Mouse (Mus musculus) cerebellum, adult 9-10 months (tissue): ENCODE data around the gene Best2.

ENCODE experiments used
- DNase-seq: peaks from one replicate; pipeline ENCODE4 v3.0.0; 2022

The Best2 gene

GRCm38 (mm10) chr8:85014431-85014830, at the start of gene Best2:
Gene Best2 (minus strand): TSS chr8:85014531.
- DNase-seq = no peak

GRCm38 (mm10) chr8:85062603-85063002, 48.3 kb upstream of the Best2 start:
- DNase-seq = no peak

- peak; percentile 92 for DNase-seq
Measured at GRCm38 (mm10) chr8:85059879-85060616, 45.7 kb upstream of the Best2 start, which contains the start of gene Fbxw9. Gene Fbxw9 (plus strand): TSS chr8:85060055.

DNA sequence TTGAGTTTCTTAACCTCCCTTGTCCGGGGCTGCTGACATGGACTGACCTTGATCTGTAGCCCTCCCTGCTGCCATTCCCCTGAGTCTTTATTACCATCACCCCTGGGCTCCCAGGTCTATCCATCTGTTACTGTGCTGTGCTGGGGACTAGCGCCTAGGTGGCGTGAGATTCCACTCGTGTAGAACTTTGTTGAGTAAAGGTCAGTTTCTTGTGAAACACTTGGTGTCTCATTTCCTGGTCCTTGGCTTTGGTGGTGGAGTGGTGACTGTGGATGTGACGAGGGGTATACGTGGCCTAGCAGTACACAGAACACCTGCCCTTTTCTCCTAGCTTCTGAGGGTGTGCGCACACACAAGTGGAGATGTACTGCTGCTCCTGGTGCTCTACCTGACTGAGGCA, 43.0 kb upstream of the Best2 start:
- DNase-seq = no peak

DNA sequence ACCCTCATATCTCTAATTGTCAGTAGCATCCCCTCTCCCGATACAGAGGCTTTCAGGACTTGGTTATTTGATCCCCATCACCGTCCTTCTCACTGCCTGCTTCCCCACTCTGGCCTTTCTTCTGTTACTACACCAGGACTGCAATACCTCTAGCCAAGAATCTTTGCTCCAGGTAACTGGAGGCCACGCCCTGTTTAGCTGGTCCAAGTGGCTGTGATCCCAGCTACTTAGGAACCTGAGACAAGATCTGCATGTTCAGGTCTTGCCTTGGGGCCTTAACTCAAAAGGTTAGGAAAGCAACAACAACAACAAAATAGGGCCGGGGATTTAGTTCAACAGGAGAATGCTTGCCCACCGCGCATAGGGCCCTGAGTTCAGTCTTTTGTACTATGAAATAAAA, 29.3 kb upstream of the Best2 start:
- DNase-seq = no peak

DNA sequence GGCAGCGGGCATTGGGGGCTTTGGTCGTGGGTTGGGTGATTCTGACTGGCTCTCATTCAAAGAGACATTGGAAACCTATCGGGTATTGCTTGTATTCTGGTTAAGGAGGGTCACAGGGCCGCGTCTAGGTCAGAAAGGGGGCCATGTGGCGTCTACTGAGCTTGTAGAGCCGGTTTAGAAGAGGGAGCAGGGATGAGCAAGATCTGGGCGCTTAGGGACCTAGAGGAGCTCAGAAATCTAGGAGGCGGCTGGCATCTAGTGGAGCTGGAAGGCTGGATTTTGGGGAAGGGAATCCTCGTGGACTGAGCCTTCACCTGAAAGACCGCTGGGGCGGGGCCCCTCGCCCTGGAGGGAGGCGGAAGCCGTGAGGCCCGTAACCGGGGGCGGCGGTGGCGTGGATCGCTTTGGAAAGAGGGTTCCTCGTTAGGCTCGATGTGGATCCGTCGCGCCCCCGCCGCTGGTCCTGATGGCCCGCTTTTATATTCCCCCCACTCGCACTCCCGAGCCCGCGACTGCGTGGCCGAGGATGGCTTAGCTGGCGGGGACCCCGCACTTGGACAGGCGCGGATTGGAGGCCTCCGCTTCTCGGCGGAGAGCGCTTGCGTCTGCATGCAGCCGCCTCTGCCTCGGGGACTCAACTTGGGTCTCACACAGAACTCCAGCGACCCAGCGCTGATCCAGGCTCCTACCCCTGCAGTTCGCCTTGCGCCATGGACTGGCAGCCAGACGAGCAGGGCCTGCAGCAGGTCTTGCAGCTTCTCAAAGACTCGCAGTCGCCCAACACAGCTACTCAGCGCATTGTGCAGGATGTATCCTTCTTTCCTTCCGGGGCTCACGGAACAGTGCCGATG, 23.6 kb upstream of the Best2 start:
- DNase-seq = peak; percentile 62

GRCm38 (mm10) chr8:85037366-85037680, 23.0 kb upstream of the Best2 start:
- DNase-seq = no peak

GRCm38 (mm10) chr8:85036718-85037365, 22.5 kb upstream of the Best2 start, which contains the start of gene Tnpo2:
Gene Tnpo2 (plus strand): TSS chr8:85036915.
- DNase-seq = peak; percentile 95

GRCm38 (mm10) chr8:85036381-85036717, 22.0 kb upstream of the Best2 start:
- no peak for DNase-seq

- peak; percentile 59 for DNase-seq
Measured at GRCm38 (mm10) chr8:85035728-85036310, 21.5 kb upstream of the Best2 start.

- DNase-seq = peak; percentile 61
Measured at GRCm38 (mm10) chr8:85035165-85035727, 20.9 kb upstream of the Best2 start.

DNA sequence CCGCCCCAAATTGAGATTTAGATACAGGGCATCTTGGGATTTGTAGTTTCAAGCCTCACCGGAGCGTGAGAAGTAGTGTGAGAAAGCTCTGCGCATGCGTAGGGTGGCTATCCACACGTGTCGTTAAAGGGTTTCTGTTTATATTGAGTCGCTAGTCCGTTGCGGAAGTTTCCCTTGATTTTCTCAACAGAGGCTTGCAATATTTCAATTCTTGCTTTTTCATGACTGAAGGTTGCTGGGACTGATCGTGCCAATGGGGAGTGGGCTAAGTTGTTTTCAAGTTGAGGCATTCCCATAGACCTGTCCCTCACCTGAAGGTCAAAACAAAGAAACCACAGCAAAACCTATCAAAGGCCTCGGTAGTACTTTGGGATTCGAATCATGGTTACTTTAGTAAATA, 20.4 kb upstream of the Best2 start:
- DNase-seq = peak; percentile 76

- DNase-seq = peak; percentile 57
Measured at GRCm38 (mm10) chr8:85033867-85034266, 19.5 kb upstream of the Best2 start.

- no peak for DNase-seq
Measured at GRCm38 (mm10) chr8:85032622-85033311, 18.4 kb upstream of the Best2 start.

- peak; percentile 40 for DNase-seq
Measured at GRCm38 (mm10) chr8:85029271-85029670, 14.9 kb upstream of the Best2 start.

- no peak for DNase-seq
Measured at GRCm38 (mm10) chr8:85027922-85028321, 13.6 kb upstream of the Best2 start.

- DNase-seq = peak; percentile 42
Measured at GRCm38 (mm10) chr8:85027516-85027855, 13.2 kb upstream of the Best2 start.

DNA sequence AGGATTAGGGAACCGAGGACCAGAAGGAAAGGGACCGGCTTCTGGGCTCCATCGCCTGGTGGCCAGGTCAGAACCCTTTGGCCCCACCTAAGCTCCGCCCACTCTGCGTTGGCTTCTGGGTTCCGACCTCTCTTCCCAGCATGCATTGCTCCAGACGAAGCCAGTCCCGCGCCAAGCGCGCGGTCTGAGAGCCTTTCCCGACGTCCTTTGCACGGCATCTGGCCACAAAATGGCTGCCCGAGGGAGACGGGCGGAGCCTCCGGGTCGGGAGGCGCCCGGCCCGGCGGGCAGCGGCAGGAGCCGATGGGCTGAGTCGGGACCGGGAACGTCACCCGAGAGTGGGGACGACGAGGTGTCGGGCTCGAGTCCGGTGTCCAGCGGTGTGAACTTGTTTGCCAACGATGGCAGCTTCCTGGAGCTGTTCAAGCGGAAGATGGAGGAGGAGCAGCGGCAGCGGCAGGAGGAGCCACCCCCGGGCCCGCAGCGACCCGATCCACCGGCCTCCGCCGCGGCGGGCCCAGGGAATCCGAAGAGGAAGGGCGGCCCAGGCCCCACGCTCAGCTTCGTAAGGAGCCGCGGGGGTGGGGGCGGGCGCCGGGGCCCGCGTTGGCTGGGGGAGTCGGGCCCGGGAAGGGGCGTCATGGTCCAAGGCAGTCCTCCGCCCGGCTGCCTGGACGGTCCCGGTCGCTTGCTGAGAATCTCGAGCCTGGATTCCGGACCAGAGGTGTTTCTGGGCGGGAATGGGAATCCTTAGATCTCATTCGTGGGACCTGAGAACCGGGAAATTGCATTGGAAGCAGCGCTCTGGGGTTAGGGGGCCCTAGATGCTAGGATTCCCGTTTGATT, 12.6 kb upstream of the Best2 start, which contains the start of gene Trir:
Gene Trir, plus strand, starts transcription at position 154 of the 846 bp plus-strand sequence.
- peak; percentile 96 for DNase-seq

DNA sequence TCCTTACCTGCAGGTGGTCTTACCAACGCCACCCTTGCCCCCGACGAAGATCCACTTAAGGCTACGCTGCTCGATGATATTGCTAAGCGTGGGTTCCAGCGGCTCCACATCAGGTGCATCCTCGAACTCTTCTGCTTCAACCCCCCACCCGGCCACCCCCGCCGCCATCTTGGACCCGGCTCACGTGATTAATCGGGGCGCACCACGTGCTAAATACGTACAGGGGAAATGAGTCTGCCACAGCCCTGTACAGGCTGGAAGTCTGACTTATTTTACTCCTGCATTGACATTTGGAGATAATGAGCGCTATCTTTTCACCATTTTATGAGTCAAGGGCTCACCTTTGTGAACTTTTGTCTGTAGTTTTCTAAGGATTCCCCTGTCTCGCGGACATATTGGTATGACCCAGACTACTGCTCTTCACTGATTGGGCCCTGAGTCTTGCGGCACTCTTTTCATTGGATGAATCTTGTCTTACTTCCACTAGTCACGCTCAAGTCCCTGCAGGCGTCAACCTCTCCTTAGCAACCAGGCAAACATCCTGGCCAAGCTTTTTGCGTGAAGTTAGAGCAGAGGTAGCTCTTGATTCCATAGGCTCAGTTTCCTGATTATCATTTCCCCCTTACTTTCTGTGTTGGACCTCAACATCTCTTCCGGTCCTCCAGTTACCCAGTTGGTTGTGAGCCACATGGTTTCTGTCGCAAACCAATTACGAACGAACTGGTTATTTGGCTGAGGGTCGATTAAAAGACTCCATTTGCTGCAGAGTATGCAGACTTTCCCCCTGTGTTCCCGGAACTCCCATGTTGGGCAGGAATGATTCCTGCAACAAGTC, 11.0 kb upstream of the Best2 start, which contains the start of gene Asna1:
Gene Asna1, minus strand, starts transcription at position 184 of the 835 bp plus-strand sequence.
- DNase-seq = peak; percentile 92

GRCm38 (mm10) chr8:85023846-85024245, 9.5 kb upstream of the Best2 start:
- DNase-seq = peak; percentile 51
